Mouse (Mus musculus) intestine, embryonic 14.5 days (tissue): Measurements from ENCODE around the gene Gfm1. TPM values are rescaled to one million over a fixed set of nuclear protein-coding genes. Genes with fewer than 3 reads are reported as not detected.

Experiments used
- ATAC-seq: fragments of 200-750 bp; cut with Nextera tagmentation; replicated peaks from 2 replicates; pipeline ENCODE4 v1.8.0; 2017; ENCODE audit warnings: low read depth, moderate number of reproducible peaks, moderate TSS enrichment, moderate library complexity; ENCODE audit not compliant: low FRiP score, low TSS enrichment
- DNase-seq: peaks from one replicate; pipeline ENCODE4 v3.0.0-alpha.2; 2018; ENCODE audit warnings: low spot score
- H3K27ac ChIP-seq: fragments of 300-500 bp; sonication (generic); 2 replicates; pipeline ENCODE4 v1.5.1; 2014; ENCODE audit warnings: low read depth, mild to moderate bottlenecking, control low read depth
- H3K27me3 ChIP-seq: fragments of 300-500 bp; sonication (generic); replicated peaks from 2 replicates; pipeline ENCODE4 v1.6.1; 2014; ENCODE audit warnings: low read length, control low read depth; ENCODE audit not compliant: control insufficient read depth, insufficient read depth
- H3K36me3 ChIP-seq: fragments of 300-500 bp; sonication (generic); 2 replicates; pipeline ENCODE4 v1.6.1; 2014; ENCODE audit warnings: low read length, control low read depth; ENCODE audit not compliant: control insufficient read depth, insufficient read depth
- H3K4me1 ChIP-seq: fragments of 300-500 bp; sonication (generic); replicated peaks from 2 replicates; pipeline ENCODE4 v1.6.1; 2014; ENCODE audit warnings: low read length, control low read depth, mixed read lengths; ENCODE audit not compliant: control insufficient read depth, insufficient read depth
- H3K4me2 ChIP-seq: fragments of 300-500 bp; sonication (generic); 2 replicates; pipeline ENCODE4 v1.6.1; 2014; ENCODE audit warnings: low read length
- H3K4me3 ChIP-seq: fragments of 300-500 bp; sonication (generic); 2 replicates; pipeline ENCODE4 v1.5.1; 2014; ENCODE audit warnings: low read depth, low read length, control low read depth, mixed read lengths
- H3K9ac ChIP-seq: fragments of 300-500 bp; sonication (generic); 2 replicates; pipeline ENCODE4 v1.6.1; 2014; ENCODE audit warnings: mild to moderate bottlenecking, low read length
- H3K9me3 ChIP-seq: fragments of 300-500 bp; sonication (generic); 2 replicates; pipeline ENCODE4 v1.6.1; 2016; ENCODE audit warnings: low read length, control low read depth; ENCODE audit not compliant: control insufficient read depth
- WGBS: fragments of 180-500 bp; shearing (Covaris S2); extraction: QIAGEN DNeasy Blood & Tissue Kit; methylation state at CpG from one replicate; pipeline ENCODE4 v1.1.7; 2014; 5-methylcytosine and 5-hydroxymethylcytosine counted together
- polyA plus RNA-seq: library from polyadenylated mRNA; unstranded; fragments of >200 nt; fragmentation: Nextera tagmentation; extraction: Ambion mirVana; gene quantifications from 2 replicates; pipeline ENCODE4 v1.2.1, GENCODE M21; 2014

Gene Gfm1
- polyA plus RNA-seq, 1 experiment from 2014 or later = 54.9 TPM

DNA sequence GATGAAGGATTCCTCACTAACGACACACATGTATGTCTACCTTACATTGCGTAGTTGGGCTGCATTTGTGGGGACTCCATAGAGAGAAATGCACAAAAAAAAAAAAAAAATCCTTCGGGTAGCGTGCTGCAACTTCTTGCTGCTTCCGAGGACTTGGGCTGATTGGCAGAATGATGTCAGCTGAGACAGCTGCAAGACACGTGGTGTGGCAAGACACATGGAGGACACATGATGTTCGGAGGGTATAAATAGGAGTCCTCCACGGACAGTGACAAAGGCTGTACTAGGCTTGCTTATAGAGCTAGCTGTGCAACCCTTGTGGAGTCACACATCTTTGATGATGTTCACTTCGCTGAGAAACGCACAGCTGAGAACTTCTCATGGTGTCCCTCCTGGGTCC is 52.5 kb downstream of the Gfm1 start:
- no peak overlapping the region for H3K27ac ChIP-seq
- DNase-seq (no peak), ATAC-seq (no peak)
- no peaks in the 10 kb centered on the region for H3K27me3 ChIP-seq
- H3K4me2 ChIP-seq = no peak overlapping the region
- H3K4me1 ChIP-seq = no peaks in the 10 kb centered on the region
- H3K9ac ChIP-seq = no peak overlapping the region
- no peak overlapping the region for H3K4me3 ChIP-seq
- 0 out of 2 replicates have a peak, but pooled peaks cover 16% of the 10 kb centered on the region for H3K36me3 ChIP-seq
- H3K9me3 ChIP-seq = no peaks in the 10 kb centered on the region
- 89% methylated on average over 10 of the region's 10 CpGs for WGBS

DNA sequence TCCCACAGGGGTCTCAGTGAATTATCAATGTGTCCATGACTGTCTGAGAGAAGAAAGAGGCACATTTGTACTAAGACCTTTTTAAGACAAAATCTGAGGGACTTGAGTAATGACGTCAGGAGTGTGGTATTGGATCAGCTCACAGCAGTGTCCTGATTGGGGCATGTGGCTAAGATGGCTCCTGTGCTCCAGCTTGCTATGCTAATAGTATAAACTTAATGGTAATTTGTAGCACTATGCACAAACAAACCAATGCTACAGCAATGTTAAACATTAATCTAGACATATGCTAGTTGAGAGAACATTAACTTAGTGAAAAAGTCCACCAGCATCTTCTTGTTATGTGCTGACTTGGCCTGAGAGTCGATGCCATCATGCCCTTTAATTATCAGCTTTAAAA is 55.3 kb downstream of the Gfm1 start:
- no peaks in the 10 kb centered on the region for H3K27me3 ChIP-seq
- H3K4me3 ChIP-seq = no peak overlapping the region
- no peak overlapping the region for H3K4me2 ChIP-seq
- no peak overlapping the region for H3K9ac ChIP-seq
- DNase-seq = no peak
- no peak for ATAC-seq
- H3K4me1 ChIP-seq = no peaks in the 10 kb centered on the region
- no peaks in the 10 kb centered on the region for H3K36me3 ChIP-seq
- H3K9me3 ChIP-seq = no peaks in the 10 kb centered on the region
- H3K27ac ChIP-seq = no peak overlapping the region
- WGBS = 85% methylated on average over 2 of the region's 2 CpGs

DNA sequence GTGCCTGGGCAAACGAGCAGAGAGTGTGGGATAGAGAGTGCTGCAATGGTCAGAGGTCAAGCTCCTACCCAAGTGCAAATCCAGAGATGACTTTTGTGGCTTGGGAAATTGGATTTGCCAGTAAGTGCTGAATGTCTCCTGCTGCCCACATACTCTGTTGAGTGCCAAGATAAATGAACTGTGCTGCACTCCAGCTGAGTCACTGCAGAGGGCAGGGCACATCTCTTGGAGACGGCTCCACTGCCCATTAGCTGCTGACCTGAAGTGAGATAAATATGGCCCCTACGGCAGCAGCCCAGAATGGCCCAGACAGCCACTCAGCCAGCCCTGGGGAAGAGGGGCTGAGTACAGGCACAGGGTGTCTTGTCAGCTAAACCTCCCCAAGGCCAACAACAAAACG is 60.3 kb downstream of the Gfm1 start:
- Histone ChIP-seq H3K27ac (no peak overlapping the region), H3K36me3 (no peaks in the 10 kb centered on the region), H3K9ac (no peak overlapping the region), H3K4me2 (no peak overlapping the region), H3K4me3 (no peak overlapping the region), H3K9me3 (no peaks in the 10 kb centered on the region), H3K4me1 (no peaks in the 10 kb centered on the region), H3K27me3 (no peaks in the 10 kb centered on the region)
- ATAC-seq (no peak), DNase-seq (no peak)
- 29% methylated on average over 4 of the region's 4 CpGs for WGBS

DNA sequence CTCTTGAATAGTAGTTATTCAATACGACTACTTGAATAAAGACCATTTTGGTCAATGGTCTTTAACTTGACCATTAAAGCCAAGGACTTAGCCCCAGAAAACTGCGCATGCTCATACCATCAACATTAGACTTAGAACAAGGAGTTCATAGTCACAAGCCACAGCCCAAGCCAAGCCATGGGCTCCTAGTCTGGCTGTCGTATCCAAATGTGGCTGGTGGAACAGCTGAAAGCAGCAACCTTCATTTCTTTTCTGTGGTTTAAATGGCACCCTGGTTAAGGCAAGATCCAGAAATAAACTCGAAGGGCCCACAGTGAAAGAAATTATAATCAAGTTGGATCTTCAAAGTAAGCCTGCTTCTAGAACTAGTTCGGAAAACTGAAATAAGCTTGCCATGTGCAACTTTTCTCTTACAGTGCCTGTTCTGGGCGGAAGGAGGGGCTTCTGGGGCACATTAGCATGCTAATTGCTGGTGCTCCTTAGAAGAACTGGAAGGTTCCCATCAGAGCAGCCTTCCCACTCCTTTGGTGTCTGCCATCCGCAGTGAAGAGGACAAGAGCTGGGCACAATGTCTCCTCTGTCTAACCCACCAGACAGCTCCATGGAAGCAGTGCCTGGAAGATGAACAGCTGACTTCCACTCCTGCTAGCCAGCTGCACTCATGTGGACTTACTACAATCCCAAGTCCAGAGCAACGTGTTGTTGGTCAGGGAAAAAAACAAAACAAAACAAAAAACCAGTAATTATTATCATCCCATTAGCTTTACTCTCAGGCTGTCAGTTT is 62.4 kb downstream of the Gfm1 start:
- Histone ChIP-seq H3K4me3 (no peak overlapping the region), H3K4me1 (no peaks in the 10 kb centered on the region), H3K27me3 (no peaks in the 10 kb centered on the region), H3K36me3 (no peaks in the 10 kb centered on the region), H3K4me2 (no peak overlapping the region), H3K9ac (no peak overlapping the region), H3K9me3 (no peaks in the 10 kb centered on the region), H3K27ac (no peak overlapping the region)
- DNase-seq (no peak), ATAC-seq (no peak)
- 81% methylated on average over 8 of the region's 8 CpGs for WGBS

DNA sequence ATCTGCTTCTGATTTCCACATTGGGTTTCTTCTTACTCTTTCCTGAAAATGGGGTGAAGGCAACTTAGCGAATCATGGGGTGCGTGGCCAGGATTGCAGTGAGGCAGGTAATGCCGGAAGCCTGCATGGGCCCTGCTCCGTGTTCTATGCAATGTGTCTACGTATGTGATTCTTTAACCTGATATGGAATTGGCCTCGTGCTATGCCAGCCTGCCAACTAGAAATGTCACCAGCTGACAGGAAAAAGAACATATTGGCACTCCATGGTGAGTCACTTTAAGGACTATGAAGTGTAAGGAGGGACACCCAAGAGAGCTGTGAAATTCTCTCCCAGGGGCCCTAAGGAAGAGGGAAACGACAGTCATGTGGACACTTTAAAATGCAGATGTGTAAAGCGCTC is 63.2 kb downstream of the Gfm1 start:
- ATAC-seq (no peak), DNase-seq (no peak)
- Histone ChIP-seq H3K4me3 (no peak overlapping the region), H3K36me3 (no peaks in the 10 kb centered on the region), H3K27me3 (no peaks in the 10 kb centered on the region), H3K27ac (no peak overlapping the region), H3K4me1 (no peaks in the 10 kb centered on the region), H3K4me2 (no peak overlapping the region), H3K9me3 (no peaks in the 10 kb centered on the region), H3K9ac (no peak overlapping the region)
- WGBS = 83% methylated on average over 8 of the region's 8 CpGs

DNA sequence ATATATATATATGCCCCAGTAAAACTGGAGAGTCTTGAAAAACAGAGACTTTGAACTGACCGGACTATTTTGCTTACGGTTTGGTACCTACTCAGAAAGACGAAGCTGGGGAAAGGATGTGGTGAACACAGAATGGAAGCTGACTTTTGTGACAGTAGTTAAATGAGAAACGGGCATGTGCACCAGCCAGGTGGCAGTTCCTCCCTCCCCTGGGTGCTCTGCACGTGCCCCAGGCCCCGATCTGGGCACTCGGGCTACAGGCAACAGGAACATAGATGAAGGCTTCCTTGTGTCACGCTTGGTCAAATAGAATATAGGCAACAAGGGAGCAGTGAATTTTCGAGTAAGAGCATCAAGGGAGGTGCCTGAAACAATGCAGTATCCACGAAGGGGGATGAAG is 66.4 kb downstream of the Gfm1 start:
- Histone ChIP-seq H3K4me3 (no peak overlapping the region), H3K27me3 (no peaks in the 10 kb centered on the region), H3K9me3 (no peaks in the 10 kb centered on the region), H3K9ac (no peak overlapping the region), H3K4me1 (no peaks in the 10 kb centered on the region), H3K4me2 (no peak overlapping the region), H3K27ac (no peak overlapping the region), H3K36me3 (no peaks in the 10 kb centered on the region)
- DNase-seq = no peak
- WGBS = 84% methylated on average over 10 of the region's 10 CpGs
- no peak for ATAC-seq

DNA sequence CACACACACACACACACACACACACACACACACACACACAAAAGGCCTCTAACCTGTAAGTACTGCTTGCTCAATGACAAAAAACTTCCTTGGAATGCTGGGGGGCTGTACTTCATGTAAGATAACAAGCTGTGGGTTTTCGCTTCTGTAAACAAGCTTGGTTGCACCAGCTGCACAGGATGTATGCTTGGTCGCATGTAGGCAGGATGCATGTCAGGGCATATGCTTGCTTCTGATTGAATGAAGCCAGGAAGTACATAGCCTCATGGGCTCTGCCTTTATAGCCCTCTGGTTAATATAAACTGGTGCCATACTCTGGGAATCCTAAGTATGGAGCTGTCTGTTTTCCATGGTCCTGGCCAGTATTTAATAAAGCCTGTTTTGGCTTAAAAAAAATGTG is 68.1 kb downstream of the Gfm1 start:
- ATAC-seq = no peak

DNA sequence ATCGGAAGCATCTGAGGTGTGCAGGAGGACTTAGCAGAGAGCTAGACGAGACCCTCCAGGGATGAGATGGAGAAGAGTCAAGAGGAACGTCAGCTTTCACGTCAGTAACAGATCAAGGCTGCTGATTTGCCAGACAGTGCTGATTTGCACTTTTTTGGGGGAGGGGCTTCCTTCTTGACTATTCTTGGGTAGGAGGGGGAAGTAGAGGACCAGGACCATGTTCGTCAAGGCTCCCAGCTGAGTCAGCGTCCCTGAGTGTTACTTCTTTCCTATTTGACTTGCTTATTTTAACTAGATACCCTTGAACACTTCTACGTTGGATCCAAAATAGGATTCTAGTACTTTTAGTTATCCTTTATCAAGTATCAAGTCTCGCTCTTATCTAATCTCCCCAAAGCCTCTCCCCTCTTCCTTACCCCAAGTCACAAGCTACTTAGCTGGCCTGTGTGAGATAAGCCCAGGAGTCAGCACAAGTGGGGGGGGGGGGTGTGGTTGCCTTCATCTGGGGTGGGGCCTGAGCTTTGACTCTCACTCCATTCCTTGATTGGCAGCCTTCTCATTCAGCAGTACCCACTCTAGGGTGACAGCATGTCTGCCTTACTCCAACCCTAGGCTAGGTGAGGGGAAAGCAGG is 69.0 kb downstream of the Gfm1 start:
- Histone ChIP-seq H3K27me3 (no peaks in the 10 kb centered on the region), H3K4me3 (no peak overlapping the region), H3K27ac (no peak overlapping the region), H3K4me2 (no peak overlapping the region), H3K36me3 (no peaks in the 10 kb centered on the region), H3K9ac (no peak overlapping the region), H3K4me1 (no peaks in the 10 kb centered on the region), H3K9me3 (no peaks in the 10 kb centered on the region)
- ATAC-seq (no peak), DNase-seq (no peak)
- 88% methylated on average over 8 of the region's 8 CpGs for WGBS

More for the DNA sequence above, 68.1 kb downstream of the Gfm1 start:
- Histone ChIP-seq H3K4me2 (no peak overlapping the region), H3K4me3 (no peak overlapping the region), H3K27me3 (no peaks in the 10 kb centered on the region), H3K4me1 (no peaks in the 10 kb centered on the region), H3K9me3 (no peaks in the 10 kb centered on the region), H3K36me3 (no peaks in the 10 kb centered on the region), H3K27ac (no peak overlapping the region), H3K9ac (no peak overlapping the region)
- 72% methylated on average over 2 of the region's 2 CpGs for WGBS
- DNase-seq = no peak

DNA sequence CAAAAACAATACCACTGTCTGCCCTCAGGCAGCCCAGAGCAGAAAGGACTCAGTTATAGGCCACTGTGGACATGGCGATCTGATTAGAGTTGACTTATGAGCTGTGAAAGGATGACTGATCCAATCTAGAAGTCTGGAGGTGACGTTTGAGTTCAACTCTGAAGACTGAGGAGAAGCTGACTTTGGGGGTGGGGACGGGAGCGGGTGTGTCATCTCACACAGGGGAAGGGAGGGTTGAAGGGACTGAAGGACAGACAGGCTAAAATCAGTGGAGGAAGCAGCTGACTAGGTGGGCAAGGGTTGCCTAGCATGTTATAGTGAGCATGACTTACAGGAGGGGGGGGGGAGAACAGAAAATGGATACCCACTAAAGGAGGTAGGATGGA is 69.5 kb downstream of the Gfm1 start:
- H3K4me1 ChIP-seq = no peaks in the 10 kb centered on the region
- H3K36me3 ChIP-seq = no peaks in the 10 kb centered on the region
- WGBS = 91% methylated on average over 4 of the region's 4 CpGs
- H3K9me3 ChIP-seq = no peaks in the 10 kb centered on the region
- DNase-seq (no peak), ATAC-seq (no peak)
- H3K4me2 ChIP-seq = no peak overlapping the region
- H3K9ac ChIP-seq = no peak overlapping the region
- H3K27ac ChIP-seq = no peak overlapping the region
- no peak overlapping the region for H3K4me3 ChIP-seq
- no peaks in the 10 kb centered on the region for H3K27me3 ChIP-seq
